In genomic region chr8:121651874-121652361, GRCm38 (mm10) we compare ENCODE assay signal across 8 mouse cellular contexts. TPM values are rescaled to one million over a fixed set of nuclear protein-coding genes. Genes with fewer than 3 reads are reported as not detected.
DNase-seq lines count a peak whose midpoint lies in the region; ATAC-seq lines count a peak whose summit lies in the region.

No protein-coding gene starts in this region.

- H3K9me3 ChIP-seq in heart, embryonic 12.5 days (replicated peaks): no peaks in the 10 kb centered on the region
- H3K9me3 ChIP-seq in midbrain, embryonic 15.5 days: no peaks in the 10 kb centered on the region

- peak overlapping the region; percentile 87 for H3K9ac ChIP-seq in heart, embryonic 12.5 days
- H3K9ac ChIP-seq in midbrain, embryonic 15.5 days: peak overlapping the region; percentile 82

- 10% methylated on average over 56 of the region's 56 CpGs for WGBS in heart, embryonic 12.5 days
- WGBS in midbrain, embryonic 15.5 days: under 1% methylated on average over 51 of the region's 56 CpGs

- ATAC-seq in heart, embryonic 12.5 days (ENCODE audit: insufficient number of reproducible peaks, low FRiP score): no peak
- ATAC-seq in midbrain, embryonic 15.5 days (replicated peaks): no peak

- DNase-seq in adrenal gland, adult (ENCODE audit: inconsistent age in 2 of 2, low spot score in 1 of 2): peak; percentile 75 to 87
- DNase-seq in adrenal gland, postnatal 4 days (ENCODE audit: low spot score in 2 of 2): no peak
- peak; percentile 62 for DNase-seq in NIH3T3 (ENCODE audit: low read depth)
- DNase-seq in embryo, embryonic 10.5 days (ENCODE audit: low spot score): peak; percentile 54
- peak; percentile 49 to 66 for DNase-seq in kidney, postnatal 36 days
- no peak for DNase-seq in ovary, postnatal 14 days (ENCODE audit: low spot score)

- H3K4me1 ChIP-seq in heart, embryonic 12.5 days (replicated peaks): peaks cover 57% of the 10 kb centered on the region
- peaks cover 57% of the 10 kb centered on the region for H3K4me1 ChIP-seq in midbrain, embryonic 15.5 days

- H3K27ac ChIP-seq in heart, embryonic 12.5 days (ENCODE audit: poor library complexity, severe bottlenecking): no peak overlapping the region
- H3K27ac ChIP-seq in midbrain, embryonic 15.5 days: peak overlapping the region; percentile 80

- peaks cover 4% of the 10 kb centered on the region; the same call in 1 of the 2 replicates for H3K36me3 ChIP-seq in heart, embryonic 12.5 days
- H3K36me3 ChIP-seq in midbrain, embryonic 15.5 days (replicated peaks): no peaks in the 10 kb centered on the region

- peak overlapping the region; percentile 68 for H3K4me3 ChIP-seq in heart, embryonic 12.5 days
- peak overlapping the region; percentile 84 for H3K4me3 ChIP-seq in midbrain, embryonic 15.5 days

- no peaks in the 10 kb centered on the region for H3K27me3 ChIP-seq in heart, embryonic 12.5 days (replicated peaks)
- H3K27me3 ChIP-seq in midbrain, embryonic 15.5 days (replicated peaks): no peaks in the 10 kb centered on the region

- peak overlapping the region; percentile 96 for H3K4me2 ChIP-seq in heart, embryonic 12.5 days
- peak overlapping the region; percentile 91 for H3K4me2 ChIP-seq in midbrain, embryonic 15.5 days

RNA-seq across cellular contexts. Expression of gene Zcchc14, which starts 0.8 kb away (rescaled TPM):
- 10 to 100 TPM; 60.9 to 65.2 TPM for total RNA-seq in adrenal gland, postnatal 4 days (2021)
- 9.2 and 9.9 TPM in 2 replicates for polyA plus RNA-seq in heart, embryonic 12.5 days (2016; fragmentation: Nextera tagmentation; extraction: Ambion mirVana)
- polyA plus RNA-seq in midbrain, embryonic 15.5 days (2015; fragmentation: Nextera tagmentation; extraction: Ambion mirVana): 25.4 and 28.0 TPM in 2 replicates

Comparison
In these comparisons a context has a peak if more than half of its experiments do, and no peak if none do; other contexts are left out.
1. DNase-seq: peak in adrenal gland, adult (2 of 2), NIH3T3 (single experiment), embryo, embryonic 10.5 days (single experiment) and kidney, postnatal 36 days (2 of 2); none in adrenal gland, postnatal 4 days (0 of 2) and ovary, postnatal 14 days (single experiment).